Mouse (Mus musculus) T-helper 17 cell (primary cell): ENCODE data around the gene Shf.

Source experiments
- in situ Hi-C, 2 experiments: fragments of 300-600 bp; cut with MboI, MseI; formaldehyde crosslinking; loops; 1 replicate in 1 of 2; 2 replicates in 1 of 2; pipeline ENCODE4 v1.15.1; 2025; ENCODE audit warnings: high pct_unique_total_duplicates in 2 of 2

Shf gene

DNA sequence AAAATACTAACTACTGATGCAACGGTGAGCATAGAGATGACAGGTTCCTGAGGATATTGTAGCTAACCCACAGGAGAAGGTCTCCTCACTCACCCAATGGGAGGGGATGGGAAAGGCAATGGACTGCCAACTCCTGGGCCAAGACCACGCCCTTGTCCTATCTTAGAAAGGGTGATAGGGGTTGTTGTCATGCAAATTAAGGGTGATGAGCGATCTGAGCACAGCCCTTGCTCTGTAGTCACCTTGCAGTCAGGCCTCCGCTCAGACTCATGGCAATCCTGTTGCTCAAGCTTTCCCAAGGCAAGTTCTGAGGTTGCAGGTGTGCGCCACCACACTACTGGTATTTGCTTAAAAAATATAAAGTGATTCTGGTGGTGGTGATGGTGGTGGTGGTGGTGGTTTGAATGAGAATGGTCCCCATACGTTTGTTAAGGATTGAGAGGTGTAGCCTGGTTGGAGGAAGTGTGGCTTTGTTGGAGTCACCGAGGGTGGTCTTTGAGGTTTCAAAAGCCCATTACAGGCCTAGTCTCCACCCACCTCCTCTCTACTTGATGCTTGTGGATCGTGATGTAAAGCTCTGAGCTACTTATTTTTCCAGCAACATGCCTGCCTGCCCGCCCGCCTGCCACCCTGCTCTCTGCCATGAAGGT, 1.3 kb upstream of the Shf start:
- in situ Hi-C loops: loop anchor here (5.0 kb wide), 2 partner anchors 297 to 377 kb away; no protein-coding TSS in a partner anchor

DNA sequence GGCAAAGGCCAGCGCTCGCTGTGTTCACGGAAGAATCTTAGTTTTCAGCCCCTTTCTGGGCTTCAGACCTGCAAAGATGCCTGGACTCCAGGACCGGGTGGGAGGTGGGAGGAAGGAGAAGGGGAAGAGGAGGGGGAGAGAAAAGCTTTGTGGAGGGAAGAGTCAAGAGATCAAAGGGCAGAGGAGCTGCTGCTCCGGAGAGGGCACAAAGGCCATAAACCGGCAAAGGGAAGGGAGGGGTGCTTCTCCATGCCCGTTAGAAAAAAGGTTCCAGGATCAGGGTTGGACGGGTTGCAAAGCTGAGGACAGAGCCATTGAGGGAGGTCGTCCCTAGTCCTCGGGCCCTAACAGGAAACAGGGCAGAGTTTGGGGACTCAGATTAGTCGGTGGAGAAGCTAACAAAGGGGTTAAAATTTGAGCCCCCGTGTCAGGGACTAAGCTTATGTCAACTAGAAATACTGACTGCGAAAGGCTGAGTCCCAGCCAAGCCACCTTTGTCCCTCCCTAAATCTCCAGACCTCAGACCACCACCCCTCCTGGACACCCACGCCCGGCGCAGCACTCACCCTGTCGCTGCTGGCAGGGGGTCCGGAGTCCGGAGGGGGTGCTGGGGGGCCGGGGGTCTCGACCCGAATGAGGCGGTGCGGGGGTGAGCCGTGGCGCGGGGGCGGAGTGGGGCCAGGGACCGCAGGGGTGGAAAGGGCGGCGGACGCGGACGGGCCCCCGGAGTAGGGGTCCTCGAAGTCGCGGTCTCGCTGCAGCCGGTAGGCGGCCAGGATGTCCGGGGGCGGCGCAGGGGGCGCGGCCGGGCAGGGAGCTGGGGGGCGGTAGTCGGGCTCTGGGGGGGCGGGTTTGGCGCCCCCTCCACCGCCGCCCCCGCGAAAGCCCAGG, 636 bp downstream of the Shf start:
- in situ Hi-C loops: no loop called here

DNA sequence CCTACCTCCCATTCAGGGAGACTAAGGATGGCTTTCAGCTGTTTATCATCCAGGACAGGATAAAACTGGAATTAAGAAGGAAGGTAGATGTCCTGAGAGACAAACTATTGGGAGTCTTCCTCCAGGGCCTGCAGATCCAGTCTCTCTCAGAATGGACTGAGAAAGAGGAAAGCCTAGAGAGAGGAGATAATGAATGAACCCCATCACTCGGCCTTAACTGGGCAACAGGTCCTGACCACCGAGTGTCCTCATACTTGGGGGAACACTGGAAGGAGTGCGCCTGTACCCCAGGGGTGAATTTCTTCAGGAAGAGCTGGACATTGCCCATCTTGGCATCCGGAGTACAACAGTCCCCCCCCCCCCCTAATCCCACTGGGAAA, 1.3 kb downstream of the Shf start:
- in situ Hi-C loops: no loop called here

DNA sequence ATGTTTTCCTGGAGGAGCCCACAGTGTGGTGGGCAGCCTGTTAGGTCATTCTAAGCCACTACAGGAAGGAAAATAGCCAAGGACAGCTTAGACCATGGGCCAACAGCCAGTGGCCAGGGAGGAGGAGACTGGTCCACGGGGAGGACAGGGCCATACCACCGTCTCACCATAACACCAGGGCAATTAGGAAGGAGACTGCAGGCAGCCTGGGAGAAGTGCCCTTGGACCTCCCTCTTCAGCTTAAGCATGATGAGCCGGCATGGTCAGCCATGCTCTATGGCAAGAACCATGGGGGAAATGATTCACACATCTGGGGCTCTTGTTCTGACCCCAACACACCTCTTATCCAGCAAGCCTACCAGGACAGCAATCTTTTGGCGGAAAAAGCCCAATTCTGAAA, 1.8 kb downstream of the Shf start:
- in situ Hi-C loops: no loop called here

DNA sequence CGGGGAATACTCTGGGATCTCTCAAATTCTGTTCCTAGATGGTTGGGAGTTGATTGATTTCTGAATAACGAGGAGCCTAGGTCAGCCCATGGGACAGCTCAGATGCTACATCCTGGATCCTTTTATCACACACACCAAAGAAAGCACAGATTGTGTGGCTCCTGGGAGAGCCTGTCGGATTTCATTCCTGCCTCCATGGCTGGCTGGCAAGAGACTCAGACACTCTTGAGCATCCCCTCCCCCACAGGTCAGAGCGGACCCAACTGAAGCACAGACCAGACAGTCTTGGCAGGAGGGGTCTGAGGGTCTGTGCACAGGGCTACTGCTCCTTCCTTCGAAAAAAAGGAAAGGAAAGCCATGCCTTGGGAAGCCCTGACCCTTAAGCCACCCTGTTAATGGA, 2.3 kb downstream of the Shf start:
- in situ Hi-C loops: no loop called here

DNA sequence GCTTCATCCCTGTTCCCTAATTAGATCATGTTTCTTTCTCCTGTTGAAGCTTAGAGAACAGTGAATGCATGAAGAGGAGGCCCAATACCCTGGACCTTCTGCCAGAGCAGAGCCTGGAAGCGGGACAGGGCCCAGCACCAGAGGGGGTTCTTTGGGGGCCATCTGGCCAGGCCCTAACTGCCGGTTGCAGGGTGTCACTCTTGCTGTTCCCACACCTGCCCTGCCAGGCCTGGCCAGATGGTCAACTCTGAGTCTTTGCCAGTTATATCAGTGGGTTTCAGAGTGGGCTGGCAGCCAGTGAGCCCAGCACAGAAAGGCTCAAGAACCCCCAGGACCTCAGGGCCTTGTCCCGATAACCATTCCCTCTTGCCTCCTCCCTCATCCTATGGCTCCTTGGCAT, 2.9 kb downstream of the Shf start:
- in situ Hi-C loops: no loop called here

GRCm38 (mm10) chr2:122365244-122365866, 3.6 kb downstream of the Shf start:
- in situ Hi-C loops: no loop called here

- in situ Hi-C loops: no loop called here
Observed at GRCm38 (mm10) chr2:122364352-122364944, 4.5 kb downstream of the Shf start.

DNA sequence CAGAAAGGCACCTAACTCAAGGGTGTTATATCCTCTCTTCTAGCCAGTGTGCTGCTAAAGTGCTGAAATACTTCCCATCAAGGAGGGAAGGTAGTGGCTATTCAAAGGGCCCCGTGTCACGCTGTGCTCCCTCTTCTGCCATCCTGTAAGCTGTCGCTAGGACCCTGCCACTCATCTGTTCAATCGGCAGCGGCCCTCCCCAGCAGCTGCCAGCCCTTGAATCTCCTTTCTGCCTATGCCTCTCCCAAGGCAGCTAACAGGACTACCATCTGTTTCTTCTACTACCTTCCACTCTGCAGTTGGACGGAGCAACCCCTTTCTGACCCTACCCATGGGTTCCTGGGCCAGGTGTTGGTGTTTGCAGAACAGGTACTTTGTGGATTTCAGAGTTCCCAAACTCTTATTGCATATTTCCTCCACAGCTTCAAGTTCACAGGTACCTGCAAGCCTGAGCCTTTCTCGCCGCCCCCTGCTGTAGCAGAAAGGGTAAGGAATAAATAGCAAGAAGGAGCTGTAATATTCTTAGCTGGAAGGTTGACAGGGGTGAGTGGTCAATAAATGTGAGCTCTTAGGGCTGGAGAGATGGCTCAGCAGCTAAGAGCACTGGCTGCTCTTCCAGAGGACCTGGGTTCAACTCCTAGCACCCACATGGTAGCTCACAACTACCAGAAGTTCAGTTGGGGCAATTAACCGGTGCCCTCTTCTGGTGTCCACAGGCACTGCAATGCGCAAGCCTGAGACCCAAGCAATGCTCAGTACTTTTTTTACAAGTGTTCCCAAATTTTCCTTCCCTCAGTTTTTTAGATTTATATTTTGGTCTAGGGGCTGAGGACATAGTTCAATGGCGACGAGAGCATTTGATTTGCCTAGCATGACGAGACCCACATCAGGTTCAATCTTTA, 6.1 kb downstream of the Shf start:
- in situ Hi-C loops: no loop called here

DNA sequence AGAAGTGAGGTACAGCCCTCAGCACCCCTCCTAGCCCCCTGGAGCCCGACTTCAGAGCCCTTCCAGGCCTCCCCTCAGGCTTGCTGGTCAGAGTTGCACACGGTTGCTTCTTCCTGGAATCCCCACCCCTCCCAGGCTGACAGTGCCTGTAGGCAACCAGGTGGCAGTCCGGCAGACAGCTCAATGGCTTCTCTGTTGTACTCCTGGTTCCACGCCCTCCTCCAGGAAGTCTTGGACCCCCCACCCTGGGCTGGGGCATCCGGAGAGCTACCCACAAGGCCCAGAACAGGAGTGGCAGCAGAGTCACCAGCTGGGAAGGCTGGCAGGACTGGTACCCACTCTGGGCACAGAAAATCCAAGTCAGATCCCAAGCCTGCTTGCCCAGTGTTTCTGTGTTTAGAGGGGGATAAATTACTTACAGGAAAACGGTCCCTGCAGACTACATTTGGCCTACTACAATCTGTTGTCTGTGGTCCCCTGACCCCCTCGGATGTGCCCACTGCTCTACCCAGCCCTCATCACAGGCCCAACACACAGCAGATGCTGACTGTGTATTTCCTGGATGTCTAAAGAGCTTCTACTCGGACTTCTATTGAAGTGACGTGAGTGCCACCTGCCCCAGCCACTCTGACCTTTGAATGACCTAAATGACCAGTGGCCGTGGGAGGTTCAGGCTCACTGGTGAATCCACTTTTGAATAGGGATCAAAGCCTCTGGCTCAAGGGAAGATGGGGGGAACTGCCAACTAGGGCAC, 6.9 kb downstream of the Shf start:
- in situ Hi-C loops: no loop called here

DNA sequence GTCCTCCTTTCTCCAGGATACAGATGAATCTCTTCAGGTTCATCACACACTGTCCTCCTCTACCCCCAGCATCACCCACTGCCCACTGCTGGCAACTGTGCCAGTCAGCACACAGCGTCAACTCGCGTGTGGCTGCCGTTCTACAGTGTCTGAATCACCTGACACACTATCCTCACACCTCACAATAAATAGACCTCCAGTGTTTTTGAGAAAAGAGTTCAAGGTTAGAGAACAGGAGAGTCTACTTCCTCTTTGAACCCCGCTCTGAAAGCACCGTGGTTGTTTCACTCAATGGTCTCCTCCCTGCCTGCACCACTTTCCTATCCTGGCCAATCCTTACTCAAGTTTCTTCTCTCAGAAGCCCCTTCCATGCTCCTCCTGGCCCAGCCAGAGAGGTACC, 7.8 kb downstream of the Shf start:
- in situ Hi-C loops: no loop called here

GRCm38 (mm10) chr2:122360310-122360709, 8.7 kb downstream of the Shf start:
- in situ Hi-C loops: no loop called here

GRCm38 (mm10) chr2:122356187-122356586, 12.8 kb downstream of the Shf start:
- in situ Hi-C loops: no loop called here

GRCm38 (mm10) chr2:122355389-122355788, 13.6 kb downstream of the Shf start:
- in situ Hi-C loops: no loop called here

- in situ Hi-C loops: no loop called here
Observed at GRCm38 (mm10) chr2:122354191-122354929, 14.6 kb downstream of the Shf start.

GRCm38 (mm10) chr2:122353765-122354164, 15.2 kb downstream of the Shf start:
- in situ Hi-C loops: no loop called here

DNA sequence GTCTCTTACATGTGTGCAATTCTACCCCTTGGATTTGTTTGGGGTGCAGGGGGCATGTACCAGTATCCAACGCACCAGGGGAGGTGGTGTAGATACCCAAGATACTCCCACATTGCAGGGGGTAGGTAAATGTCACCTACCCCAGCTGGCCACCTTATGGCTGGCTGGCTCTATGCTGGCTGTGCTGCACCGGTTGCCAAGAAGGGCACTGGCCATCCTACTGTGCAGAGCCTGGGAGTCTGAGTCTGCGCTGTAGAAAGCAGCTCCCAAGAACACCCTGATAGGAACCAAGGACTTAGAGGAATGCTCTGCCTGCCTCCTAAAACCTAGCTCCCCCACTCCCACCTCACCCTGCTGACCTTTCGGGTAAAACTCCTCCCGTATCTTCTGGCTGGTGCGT, 16.0 kb downstream of the Shf start:
- in situ Hi-C loops: no loop called here

DNA sequence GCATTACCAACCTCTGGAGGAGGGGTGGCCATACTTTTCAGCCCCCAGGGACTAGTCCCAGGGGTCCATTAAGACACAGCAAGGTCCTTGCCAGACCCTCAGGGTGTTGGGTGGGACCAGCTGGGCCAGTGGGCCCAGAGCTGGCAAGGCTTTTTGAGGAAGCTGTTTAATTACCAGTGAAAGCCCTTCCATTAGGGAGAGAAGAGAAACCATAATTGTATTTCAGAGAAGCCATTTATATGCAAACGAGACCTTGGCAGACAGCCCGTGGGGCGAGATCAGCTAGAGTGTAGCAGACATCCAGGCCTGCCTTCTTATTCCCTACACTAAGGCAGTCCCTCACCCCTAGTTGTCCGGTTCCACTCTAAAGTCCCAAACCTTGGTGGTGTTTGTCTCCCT, 17.0 kb downstream of the Shf start:
- in situ Hi-C loops: no loop called here

DNA sequence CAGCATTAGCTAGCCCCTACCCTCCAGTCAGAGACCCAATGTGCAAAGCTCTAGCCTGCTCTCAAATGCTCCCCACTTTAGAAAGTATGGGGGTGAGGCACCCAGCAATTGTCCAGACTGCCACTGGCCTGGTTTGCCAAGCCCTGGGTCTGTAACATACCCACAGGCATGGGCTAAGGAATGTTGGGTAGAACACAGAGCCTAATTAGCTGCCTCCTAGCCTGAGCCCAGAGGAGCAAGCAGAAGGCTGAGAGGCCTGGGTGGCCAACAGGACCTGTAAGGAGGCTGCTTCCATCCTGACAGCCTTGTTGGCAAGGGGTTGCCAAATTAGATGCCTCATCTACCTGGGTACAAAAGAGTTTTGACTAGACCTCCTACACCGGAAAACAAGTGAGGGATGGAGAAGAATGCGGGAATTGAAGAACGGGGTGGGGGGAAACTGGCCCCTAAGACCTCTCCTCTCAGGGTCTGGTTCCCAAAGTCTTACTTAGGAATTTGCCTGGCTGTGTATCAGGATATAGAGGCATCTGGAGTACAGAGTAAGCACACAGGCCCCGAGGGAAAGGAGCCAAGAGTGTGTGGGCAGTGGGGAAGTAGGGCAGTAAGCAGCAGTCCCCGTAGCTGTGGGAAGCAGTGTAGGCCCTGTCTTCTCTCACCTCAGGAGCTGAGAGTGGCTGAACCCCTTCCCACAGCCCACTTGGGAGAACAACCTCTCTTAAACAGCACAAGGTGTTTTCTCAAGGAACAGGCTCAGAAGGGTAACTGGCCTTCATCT, 17.6 kb downstream of the Shf start:
- in situ Hi-C loops: no loop called here
